Mouse (Mus musculus) B cell, adult 67 days (primary cell): Measurements from ENCODE around the gene Olfr92. TPM values are rescaled to one million over a fixed set of nuclear protein-coding genes. Genes with fewer than 3 reads are reported as not detected.

ENCODE experiments used
- total RNA-seq, 2 experiments: library from RNA; stranded (reverse); gene quantifications; 4 replicates each; pipeline ENCODE4 v1.2.4; 2023

Olfr92 gene
- not detected for total RNA-seq

DNA sequence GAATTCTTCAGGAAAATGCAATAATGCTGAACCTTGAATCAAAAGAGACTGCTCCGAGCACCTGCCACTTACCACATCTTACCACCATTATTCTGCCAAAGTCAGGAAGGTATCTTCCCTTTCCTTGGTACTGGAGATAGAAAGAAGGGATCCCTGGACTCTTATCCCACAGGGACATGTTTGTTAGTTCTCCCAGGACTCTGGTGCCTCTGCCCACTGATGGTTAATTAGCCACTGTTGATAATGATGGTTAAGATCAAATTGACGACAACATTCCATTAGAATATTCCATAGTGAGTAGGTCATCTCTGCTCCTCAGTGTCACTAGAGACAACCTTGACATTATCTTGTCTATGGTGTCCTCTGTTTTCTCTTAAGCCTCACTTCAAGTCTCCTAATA lies at the start of gene Olfr92:
Gene Olfr92 (minus strand): TSS at position 101 of the 400 bp plus-strand sequence.

DNA sequence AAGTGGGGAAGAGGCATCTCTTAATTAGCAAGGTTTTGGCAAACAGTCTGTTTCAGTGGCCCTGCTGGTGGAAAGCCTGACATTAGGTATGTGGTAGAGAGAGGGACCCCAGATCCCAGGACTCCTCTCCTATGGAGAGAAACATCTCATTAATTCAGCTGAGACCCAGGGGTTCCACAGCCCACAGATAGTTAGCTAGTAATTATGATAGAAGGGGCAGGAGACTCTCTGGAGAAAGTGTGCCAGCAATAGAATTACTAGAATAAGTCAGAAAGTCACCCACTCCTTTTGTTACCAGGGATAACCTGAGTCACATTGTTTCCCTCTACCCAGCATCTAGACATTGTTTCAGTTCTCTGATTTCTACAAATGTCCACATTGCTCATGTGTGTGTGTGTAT lies 41.5 kb upstream of the Olfr92 start, which contains the start of gene Olfr93:
Gene Olfr93 (minus strand): TSS at position 101 of the 400 bp plus-strand sequence.

DNA sequence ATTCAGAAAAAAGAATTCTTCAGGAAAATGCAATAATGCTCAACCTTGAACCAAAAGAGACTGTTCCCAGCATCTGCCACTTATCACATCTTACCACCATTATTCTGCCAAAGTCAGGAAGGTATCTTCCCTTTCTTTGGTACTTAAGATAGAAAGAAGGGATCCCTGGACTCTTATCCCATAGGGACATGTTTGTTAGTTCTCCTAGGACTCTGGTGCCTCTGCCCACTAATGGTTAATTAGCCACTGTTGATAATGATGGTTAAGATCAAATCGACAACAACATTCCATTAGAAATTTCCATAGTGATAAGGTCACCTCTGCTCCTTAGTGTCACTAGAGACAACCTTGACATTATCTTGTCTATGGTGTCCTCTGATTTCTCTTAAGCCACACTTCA lies 21.7 kb downstream of the Olfr92 start, which contains the start of gene Olfr91:
Gene Olfr91 (minus strand): TSS at position 101 of the 400 bp plus-strand sequence.

DNA sequence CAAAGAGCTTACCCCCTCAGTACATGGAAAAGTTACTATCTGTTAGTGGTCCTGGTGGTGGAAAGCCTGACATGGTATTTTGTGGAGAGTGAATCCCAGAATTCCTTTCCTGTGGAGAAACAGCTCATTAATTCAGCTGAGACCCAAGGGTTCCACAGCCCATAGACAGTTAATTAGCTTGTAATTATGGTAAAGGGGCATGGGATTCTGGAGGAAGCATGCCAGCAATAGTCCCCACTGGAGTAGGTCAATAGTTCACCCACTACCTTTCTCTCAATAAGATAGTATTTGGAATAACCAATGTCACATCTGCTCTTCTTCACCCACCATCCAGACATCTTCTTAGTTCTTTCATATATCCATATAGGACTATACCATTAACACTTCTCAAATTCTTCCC lies 31.5 kb downstream of the Olfr92 start, which contains the start of gene Olfr90:
Gene Olfr90 (minus strand): TSS at position 101 of the 400 bp plus-strand sequence.

Other genes with a start within 250 kb of the Olfr92 start
- under 1 TPM in 1 of 2 experiments, not detected in 1; 0.36 TPM for gene Trim40, start 230.0 kb downstream of the Olfr92 start, total RNA-seq
- gene Trim31, start 222.0 kb downstream of the Olfr92 start, total RNA-seq: not detected
- gene Rnf39, start 177.2 kb downstream of the Olfr92 start, total RNA-seq: not detected
- 100 to 1,000 TPM in 1 of 2 experiments, 10 to 100 TPM in 1; 95.2 to 105 TPM for gene Ppp1r11, start 168.3 kb downstream of the Olfr92 start, total RNA-seq
- gene Znrd1, start 161.5 kb downstream of the Olfr92 start, total RNA-seq: 10 to 100 TPM; 70.2 to 71.0 TPM
- 1 to 10 TPM; 1.6 to 7.4 TPM for gene Znrd1as, start 161.5 kb downstream of the Olfr92 start, total RNA-seq
- gene 2410137M14Rik, start 138.9 kb downstream of the Olfr92 start, total RNA-seq: not detected
- not detected for gene H2-M5, start 130.6 kb downstream of the Olfr92 start, total RNA-seq
- gene Zfp57, start 118.9 kb downstream of the Olfr92 start, total RNA-seq: not detected
- gene Mog, start 96.7 kb downstream of the Olfr92 start, total RNA-seq: not detected
- gene Gabbr1, start 74.1 kb downstream of the Olfr92 start, total RNA-seq: 10 to 100 TPM; 65.4 to 88.3 TPM
- under 1 TPM; 0.20 to 0.59 TPM for gene Olfr90, start 31.6 kb downstream of the Olfr92 start, total RNA-seq
- gene Olfr91, start 21.8 kb downstream of the Olfr92 start, total RNA-seq: not detected
- not detected for gene Olfr93, start 41.4 kb upstream of the Olfr92 start, total RNA-seq
- gene Ubd, start 73.8 kb upstream of the Olfr92 start, total RNA-seq: not detected
- gene Olfr94, start 80.9 kb upstream of the Olfr92 start, total RNA-seq: not detected
- gene Olfr95, start 93.0 kb upstream of the Olfr92 start, total RNA-seq: not detected
- not detected for gene Olfr96, start 100.1 kb upstream of the Olfr92 start, total RNA-seq
- not detected for gene Olfr97, start 117.2 kb upstream of the Olfr92 start, total RNA-seq
- not detected for gene Olfr98, start 143.7 kb upstream of the Olfr92 start, total RNA-seq
- gene H2-M3, start 150.1 kb upstream of the Olfr92 start, total RNA-seq: 10 to 100 TPM; 49.0 to 49.1 TPM
- gene Olfr99, start 163.4 kb upstream of the Olfr92 start, total RNA-seq: not detected
- not detected for gene Olfr101, start 184.2 kb upstream of the Olfr92 start, total RNA-seq
- gene Olfr102, start 197.0 kb upstream of the Olfr92 start, total RNA-seq: not detected
- not detected for gene Olfr103, start 219.6 kb upstream of the Olfr92 start, total RNA-seq
- not detected for gene Olfr104-ps, start 239.5 kb upstream of the Olfr92 start, total RNA-seq